Mouse (Mus musculus): ENCODE measurements around the gene Gm4981. TPM values are rescaled to one million over a fixed set of nuclear protein-coding genes. Genes with fewer than 3 reads are reported as not detected.
"Not testable (repeated sequence)": the region's sequence is repeated elsewhere in the genome, so short reads cannot be mapped to it uniquely, and the experiment has no call there.

Gm4981 gene
- polyA plus RNA-seq, 1 experiment from 2014 or later = not detected

- peaks cover 12% of the 10 kb centered on the region for H3K9me3 ChIP-seq (replicated peaks; ENCODE audit: control insufficient read depth, low read length)
- H3K27ac ChIP-seq (replicated peaks; ENCODE audit: low read depth, low read length); ATAC-seq (replicated peaks; ENCODE audit: insufficient number of reproducible peaks, low FRiP score, low TSS enrichment, low read depth); H3K4me2 ChIP-seq (ENCODE audit: low read depth, low read length); H3K9ac ChIP-seq (replicated peaks; ENCODE audit: low read length); H3K4me3 ChIP-seq (ENCODE audit: low read depth, low read length); H3K27me3 ChIP-seq (ENCODE audit: control insufficient read depth, insufficient read depth, low read length); H3K4me1 ChIP-seq (ENCODE audit: control insufficient read depth, insufficient read depth, low read length); H3K36me3 ChIP-seq (replicated peaks; ENCODE audit: control insufficient read depth, insufficient read depth, low read depth, low read length); DNase-seq (ENCODE audit: low spot score): not testable (repeated sequence)
- WGBS = 52% methylated on average over 3 of the region's 3 CpGs
These were observed 6.5 kb downstream of the Gm4981 start for GRCm38 (mm10) chr10:58230021-58230420.

- not testable (repeated sequence) for ATAC-seq (replicated peaks; ENCODE audit: insufficient number of reproducible peaks, low FRiP score, low TSS enrichment, low read depth); H3K4me2 ChIP-seq (ENCODE audit: low read depth, low read length); H3K4me3 ChIP-seq (ENCODE audit: low read depth, low read length); H3K36me3 ChIP-seq (replicated peaks; ENCODE audit: control insufficient read depth, insufficient read depth, low read depth, low read length); H3K4me1 ChIP-seq (ENCODE audit: control insufficient read depth, insufficient read depth, low read length); H3K27me3 ChIP-seq (ENCODE audit: control insufficient read depth, insufficient read depth, low read length); H3K9ac ChIP-seq (replicated peaks; ENCODE audit: low read length); DNase-seq (ENCODE audit: low spot score); H3K27ac ChIP-seq (replicated peaks; ENCODE audit: low read depth, low read length)
- peaks cover 12% of the 10 kb centered on the region for H3K9me3 ChIP-seq (replicated peaks; ENCODE audit: control insufficient read depth, low read length)
- 84% methylated on average over 2 of the region's 6 CpGs for WGBS
These were observed 8.7 kb downstream of the Gm4981 start for GRCm38 (mm10) chr10:58227798-58228197.

- WGBS = 82% methylated on average over 4 of the region's 4 CpGs
- ATAC-seq (replicated peaks; ENCODE audit: insufficient number of reproducible peaks, low FRiP score, low TSS enrichment, low read depth); H3K36me3 ChIP-seq (replicated peaks; ENCODE audit: control insufficient read depth, insufficient read depth, low read depth, low read length); H3K4me3 ChIP-seq (ENCODE audit: low read depth, low read length); H3K27ac ChIP-seq (replicated peaks; ENCODE audit: low read depth, low read length); H3K9me3 ChIP-seq (replicated peaks; ENCODE audit: control insufficient read depth, low read length); H3K27me3 ChIP-seq (ENCODE audit: control insufficient read depth, insufficient read depth, low read length); H3K4me1 ChIP-seq (ENCODE audit: control insufficient read depth, insufficient read depth, low read length); H3K9ac ChIP-seq (replicated peaks; ENCODE audit: low read length); H3K4me2 ChIP-seq (ENCODE audit: low read depth, low read length): not testable (repeated sequence)
- peak; percentile 13 for DNase-seq (ENCODE audit: low spot score)
These were observed 10.1 kb downstream of the Gm4981 start for GRCm38 (mm10) chr10:58226357-58226756.

DNA sequence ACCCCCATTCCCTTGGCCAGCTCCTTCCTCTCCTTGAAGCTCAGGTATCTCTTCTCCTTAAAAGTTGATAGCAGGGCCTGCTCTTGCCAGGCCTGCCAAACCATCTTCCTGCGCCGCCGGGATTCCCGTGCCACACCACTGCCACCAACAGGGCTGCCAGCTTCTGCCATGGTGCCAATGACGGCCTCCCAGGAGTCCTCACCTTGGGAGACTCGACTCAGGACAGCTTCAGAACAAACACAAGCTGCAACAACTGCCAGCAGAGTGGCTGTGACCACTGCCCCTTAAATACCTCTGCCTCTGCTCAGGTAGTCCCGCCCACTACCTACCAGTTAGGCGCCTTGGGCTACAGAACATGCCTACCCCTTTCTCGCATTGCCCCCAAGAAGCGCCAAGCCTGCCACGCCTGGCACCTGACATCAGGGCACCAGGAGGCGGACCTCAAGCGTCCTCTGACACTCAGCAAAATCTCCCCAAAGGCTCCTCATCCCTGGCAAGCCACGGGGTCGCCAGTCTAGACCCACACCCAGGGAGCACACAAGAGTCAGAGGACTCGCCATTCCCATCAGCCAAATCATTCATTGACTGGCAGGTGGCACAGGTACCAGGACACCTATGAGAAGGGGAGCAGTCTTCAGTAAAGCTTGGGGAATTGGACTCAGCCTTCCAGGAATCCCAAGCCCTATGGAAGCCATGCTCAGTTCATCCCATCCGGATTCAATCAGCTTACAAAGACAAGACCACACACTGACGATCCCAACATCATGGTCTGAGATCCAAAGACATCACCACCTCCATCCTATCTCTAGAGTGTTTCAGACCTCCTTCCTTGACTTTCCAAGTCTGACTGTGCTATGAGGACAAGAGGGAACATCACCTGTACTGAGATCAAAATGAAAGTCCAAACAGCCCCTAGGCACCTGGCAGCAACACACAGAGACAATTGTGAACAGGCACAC lies 11.4 kb downstream of the Gm4981 start, which contains the start of gene AW822073:
TSS of gene AW822073 (minus strand) at position 104 of the 959 bp plus-strand sequence.
- not testable (repeated sequence) for H3K27ac ChIP-seq (replicated peaks; ENCODE audit: low read depth, low read length); H3K4me2 ChIP-seq (ENCODE audit: low read depth, low read length); ATAC-seq (replicated peaks; ENCODE audit: insufficient number of reproducible peaks, low FRiP score, low TSS enrichment, low read depth); H3K4me1 ChIP-seq (ENCODE audit: control insufficient read depth, insufficient read depth, low read length); H3K9me3 ChIP-seq (replicated peaks; ENCODE audit: control insufficient read depth, low read length); H3K36me3 ChIP-seq (replicated peaks; ENCODE audit: control insufficient read depth, insufficient read depth, low read depth, low read length); H3K9ac ChIP-seq (replicated peaks; ENCODE audit: low read length); DNase-seq (ENCODE audit: low spot score); H3K4me3 ChIP-seq (ENCODE audit: low read depth, low read length); H3K27me3 ChIP-seq (ENCODE audit: control insufficient read depth, insufficient read depth, low read length)
- WGBS = 83% methylated on average over 16 of the region's 18 CpGs

DNA sequence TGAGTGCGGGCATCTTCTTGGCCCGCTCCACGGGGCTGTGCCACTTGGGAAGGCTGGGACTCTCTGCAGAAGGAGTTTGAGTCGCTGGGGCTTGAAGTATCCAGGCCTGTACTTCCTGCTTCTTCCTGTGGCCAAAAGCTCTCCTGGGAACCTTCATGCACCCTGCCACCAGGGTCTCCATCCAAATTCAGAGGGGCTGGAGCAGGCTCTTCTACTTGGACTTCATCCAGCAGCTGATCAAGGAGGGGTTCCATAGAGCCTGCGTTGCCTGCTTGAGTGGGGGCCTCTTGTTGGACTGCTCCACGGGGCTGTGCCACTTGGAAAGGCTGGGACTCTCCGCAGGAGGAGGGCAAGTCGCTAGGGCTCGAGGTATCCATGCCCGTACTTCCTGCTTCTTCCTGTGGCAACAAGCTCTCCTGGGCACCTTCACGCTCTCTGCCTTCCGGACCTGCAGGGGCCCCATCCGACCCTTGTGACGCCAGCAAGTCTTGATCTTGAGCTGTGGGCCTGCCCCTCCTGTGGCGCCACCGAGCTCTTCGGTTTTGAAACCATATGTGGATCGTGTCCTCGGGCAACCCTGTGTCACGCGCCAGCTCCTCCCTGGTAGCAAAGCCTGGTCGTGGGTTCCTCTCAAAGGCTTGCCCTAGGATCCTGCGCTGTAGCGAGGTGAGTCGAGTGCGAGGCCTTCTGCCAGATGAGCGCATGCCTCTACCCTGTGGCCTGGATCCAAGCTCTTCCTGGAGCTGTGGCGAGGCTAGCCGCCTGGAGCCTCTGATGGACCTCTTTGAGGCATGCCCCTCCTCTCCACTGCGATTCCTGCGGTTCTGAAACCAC lies 12.3 kb downstream of the Gm4981 start:
- ATAC-seq (replicated peaks; ENCODE audit: insufficient number of reproducible peaks, low FRiP score, low TSS enrichment, low read depth); DNase-seq (ENCODE audit: low spot score); H3K4me3 ChIP-seq (ENCODE audit: low read depth, low read length); H3K27me3 ChIP-seq (ENCODE audit: control insufficient read depth, insufficient read depth, low read length); H3K9me3 ChIP-seq (replicated peaks; ENCODE audit: control insufficient read depth, low read length); H3K36me3 ChIP-seq (replicated peaks; ENCODE audit: control insufficient read depth, insufficient read depth, low read depth, low read length); H3K4me1 ChIP-seq (ENCODE audit: control insufficient read depth, insufficient read depth, low read length); H3K9ac ChIP-seq (replicated peaks; ENCODE audit: low read length); H3K27ac ChIP-seq (replicated peaks; ENCODE audit: low read depth, low read length); H3K4me2 ChIP-seq (ENCODE audit: low read depth, low read length): not testable (repeated sequence)
- 85% methylated on average over 28 of the region's 31 CpGs for WGBS

DNA sequence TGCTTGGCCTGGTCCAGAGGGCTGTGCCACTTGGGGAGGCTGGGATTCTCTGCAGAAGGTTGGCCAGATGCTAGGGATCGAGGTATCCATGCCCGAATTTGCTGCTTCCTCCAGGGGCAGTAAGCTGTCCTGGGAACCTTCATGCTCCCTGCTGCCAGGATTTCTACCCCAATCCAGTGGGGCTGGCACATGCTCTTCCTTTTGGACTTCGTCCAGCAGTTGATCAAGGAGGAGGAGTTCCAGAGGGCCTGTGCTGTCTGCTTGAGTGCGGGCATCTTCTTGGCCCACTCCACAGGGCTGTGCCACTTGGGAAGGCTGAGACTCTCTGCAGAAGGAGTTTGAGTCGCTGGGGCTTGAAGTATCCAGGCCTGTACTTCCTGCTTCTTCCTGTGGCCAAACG lies 13.3 kb downstream of the Gm4981 start:
- H3K9ac ChIP-seq (replicated peaks; ENCODE audit: low read length); H3K9me3 ChIP-seq (replicated peaks; ENCODE audit: control insufficient read depth, low read length); H3K27me3 ChIP-seq (ENCODE audit: control insufficient read depth, insufficient read depth, low read length); H3K4me3 ChIP-seq (ENCODE audit: low read depth, low read length); DNase-seq (ENCODE audit: low spot score); H3K36me3 ChIP-seq (replicated peaks; ENCODE audit: control insufficient read depth, insufficient read depth, low read depth, low read length); H3K4me2 ChIP-seq (ENCODE audit: low read depth, low read length); H3K4me1 ChIP-seq (ENCODE audit: control insufficient read depth, insufficient read depth, low read length); H3K27ac ChIP-seq (replicated peaks; ENCODE audit: low read depth, low read length); ATAC-seq (replicated peaks; ENCODE audit: insufficient number of reproducible peaks, low FRiP score, low TSS enrichment, low read depth): not testable (repeated sequence)
- 58% methylated on average over 2 of the region's 6 CpGs for WGBS

GRCm38 (mm10) chr10:58221571-58221970 lies 14.9 kb downstream of the Gm4981 start:
- H3K27me3 ChIP-seq (ENCODE audit: control insufficient read depth, insufficient read depth, low read length); ATAC-seq (replicated peaks; ENCODE audit: insufficient number of reproducible peaks, low FRiP score, low TSS enrichment, low read depth); H3K36me3 ChIP-seq (replicated peaks; ENCODE audit: control insufficient read depth, insufficient read depth, low read depth, low read length); H3K4me1 ChIP-seq (ENCODE audit: control insufficient read depth, insufficient read depth, low read length); H3K9ac ChIP-seq (replicated peaks; ENCODE audit: low read length); H3K9me3 ChIP-seq (replicated peaks; ENCODE audit: control insufficient read depth, low read length); H3K4me2 ChIP-seq (ENCODE audit: low read depth, low read length); DNase-seq (ENCODE audit: low spot score); H3K27ac ChIP-seq (replicated peaks; ENCODE audit: low read depth, low read length); H3K4me3 ChIP-seq (ENCODE audit: low read depth, low read length): not testable (repeated sequence)
- WGBS = 93% methylated on average over 2 of the region's 2 CpGs
